Mouse (Mus musculus): ENCODE data around the gene Cwc27. TPM values are rescaled to one million over a fixed set of nuclear protein-coding genes. Genes with fewer than 3 reads are reported as not detected.

The Cwc27 gene
- polyA plus RNA-seq, 1 experiment from 2014 or later, result 28.6 TPM

DNA sequence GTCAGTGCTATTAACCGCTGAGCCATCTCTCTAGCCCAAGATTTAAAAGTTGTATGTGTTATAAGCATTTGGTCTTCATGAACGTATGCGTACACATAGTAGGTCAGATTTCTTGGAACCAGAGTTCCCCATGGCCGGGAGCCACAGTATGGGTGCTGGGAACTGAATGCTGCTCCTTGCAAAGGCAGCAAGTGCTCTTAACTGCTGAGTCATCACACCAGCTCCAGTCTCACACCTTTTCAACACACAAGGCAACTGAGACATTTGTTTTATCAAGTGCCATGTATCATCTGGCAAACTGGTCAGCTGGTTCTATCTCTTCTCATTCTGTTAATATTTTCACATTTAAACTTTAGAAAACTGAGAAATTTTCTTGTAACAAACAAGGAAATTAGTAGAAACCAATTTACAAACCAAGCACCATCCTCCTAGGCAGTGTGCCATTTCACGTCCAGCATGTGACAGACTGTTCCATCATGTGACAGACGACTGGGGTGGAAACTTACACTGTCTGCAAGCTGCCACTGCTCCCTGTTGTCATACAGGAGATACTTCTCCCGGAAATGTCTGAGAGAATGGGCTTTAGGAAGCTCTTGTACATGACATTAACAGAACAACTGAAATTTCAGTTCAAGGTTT, 156.8 kb downstream of the Cwc27 start:
- H3K4me2 ChIP-seq (ENCODE audit: low read length), result no peak overlapping the region
- H3K27me3 ChIP-seq (replicated peaks; ENCODE audit: control insufficient read depth, insufficient read depth, low read length), result no peaks in the 10 kb centered on the region
- 0 out of 2 replicates have a peak, but pooled peaks cover 3% of the 10 kb centered on the region for H3K4me1 ChIP-seq (replicated peaks; ENCODE audit: control insufficient read depth, insufficient read depth, low read length)
- H3K9me3 ChIP-seq (ENCODE audit: control insufficient read depth, low read length), result no peaks in the 10 kb centered on the region
- no peak overlapping the region for H3K9ac ChIP-seq (replicated peaks; ENCODE audit: low read depth, low read length)
- H3K4me3 ChIP-seq (replicated peaks; ENCODE audit: low read length), result no peak overlapping the region
- no peaks in the 10 kb centered on the region for H3K36me3 ChIP-seq (ENCODE audit: control insufficient read depth, insufficient read depth)
- peak; percentile 80 for ATAC-seq
- WGBS, result 81% methylated on average over 7 of the region's 7 CpGs
- no peak overlapping the region for H3K27ac ChIP-seq (ENCODE audit: low read length)

DNA sequence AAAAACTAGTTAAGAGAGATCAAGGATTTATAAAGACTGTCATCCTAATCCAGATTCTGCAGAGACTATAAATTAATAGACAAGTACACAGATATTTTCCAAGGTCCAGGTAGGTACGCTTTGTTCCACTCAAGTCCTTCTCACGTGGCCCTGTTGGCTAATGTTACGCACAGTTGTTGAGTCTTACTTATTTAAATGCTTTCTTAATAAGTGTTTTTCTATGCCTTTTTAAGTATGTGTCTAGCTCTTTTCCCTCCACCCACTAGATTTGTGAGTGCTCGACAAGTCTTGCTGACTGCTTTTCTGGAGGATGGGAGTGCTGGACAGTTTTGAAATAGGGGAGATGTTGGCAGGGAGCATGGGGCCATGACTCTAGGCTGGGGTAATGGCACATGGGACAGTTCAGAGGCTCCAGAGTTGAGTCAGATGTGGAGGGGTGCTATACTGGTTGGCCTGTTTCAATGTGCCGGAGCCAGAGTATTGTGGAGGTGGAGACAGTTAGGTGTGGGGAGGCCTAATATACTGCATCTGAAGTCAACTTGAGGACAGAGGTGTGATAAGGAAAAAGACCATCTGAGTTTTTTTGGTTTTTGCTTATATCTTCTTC, 160.2 kb downstream of the Cwc27 start:
- Histone ChIP-seq H3K4me1 (replicated peaks; ENCODE audit: control insufficient read depth, insufficient read depth, low read length) (0 out of 2 replicates have a peak, but pooled peaks cover 5% of the 10 kb centered on the region), H3K27me3 (replicated peaks; ENCODE audit: control insufficient read depth, insufficient read depth, low read length) (no peaks in the 10 kb centered on the region), H3K9me3 (ENCODE audit: control insufficient read depth, low read length) (no peaks in the 10 kb centered on the region), H3K4me2 (ENCODE audit: low read length) (no peak overlapping the region), H3K4me3 (replicated peaks; ENCODE audit: low read length) (no peak overlapping the region), H3K27ac (ENCODE audit: low read length) (no peak overlapping the region), H3K36me3 (ENCODE audit: control insufficient read depth, insufficient read depth) (no peaks in the 10 kb centered on the region), H3K9ac (replicated peaks; ENCODE audit: low read depth, low read length) (no peak overlapping the region)
- ATAC-seq, result no peak
- WGBS, result 94% methylated on average over 5 of the region's 5 CpGs

DNA sequence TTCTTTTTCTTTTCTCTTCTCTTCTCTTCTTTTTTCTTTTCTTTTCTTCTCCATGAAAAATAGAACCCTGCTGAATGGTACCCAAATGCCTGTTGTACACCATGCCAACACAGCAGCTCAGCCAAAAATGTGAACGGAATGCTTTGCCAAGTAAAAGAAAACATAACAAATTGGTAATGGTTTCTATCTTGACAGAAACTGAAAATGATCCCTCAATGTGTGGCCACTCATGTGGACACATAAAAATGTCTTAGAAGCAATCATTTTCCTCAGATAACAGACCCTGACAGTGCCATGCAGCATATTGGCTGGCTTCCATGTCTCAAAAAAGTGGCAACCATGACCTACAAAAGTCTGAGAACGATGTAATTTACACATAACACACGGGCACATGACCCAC, 161.8 kb downstream of the Cwc27 start:
- Histone ChIP-seq H3K9me3 (ENCODE audit: control insufficient read depth, low read length) (no peaks in the 10 kb centered on the region), H3K9ac (replicated peaks; ENCODE audit: low read depth, low read length) (no peak overlapping the region), H3K4me2 (ENCODE audit: low read length) (no peak overlapping the region), H3K27me3 (replicated peaks; ENCODE audit: control insufficient read depth, insufficient read depth, low read length) (no peaks in the 10 kb centered on the region), H3K27ac (ENCODE audit: low read length) (no peak overlapping the region), H3K36me3 (ENCODE audit: control insufficient read depth, insufficient read depth) (no peaks in the 10 kb centered on the region), H3K4me3 (replicated peaks; ENCODE audit: low read length) (no peak overlapping the region), H3K4me1 (replicated peaks; ENCODE audit: control insufficient read depth, insufficient read depth, low read length) (0 out of 2 replicates have a peak, but pooled peaks cover 5% of the 10 kb centered on the region)
- ATAC-seq, result no peak; the same call in 1 of the 2 replicates
- 43% methylated on average over 3 of the region's 3 CpGs for WGBS

DNA sequence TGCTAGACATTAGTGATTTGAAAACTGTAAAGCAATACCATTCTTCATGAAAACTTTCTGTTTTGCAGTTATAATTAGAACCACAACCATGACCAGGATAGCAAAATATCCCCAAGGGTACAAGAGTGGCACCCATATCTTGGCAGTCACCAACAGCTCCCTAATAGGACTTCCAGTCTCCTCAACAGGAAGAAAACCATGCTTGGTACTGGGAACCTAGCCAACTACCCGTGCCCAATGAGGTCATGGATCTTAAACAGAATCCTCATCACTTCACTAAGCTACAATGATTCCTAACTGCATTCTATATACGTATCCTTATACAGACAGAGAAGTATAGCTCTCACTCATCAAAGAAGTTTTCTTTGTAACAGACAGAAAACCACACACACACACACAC, 165.2 kb downstream of the Cwc27 start:
- Histone ChIP-seq H3K27ac (ENCODE audit: low read length) (no peak overlapping the region), H3K9me3 (ENCODE audit: control insufficient read depth, low read length) (no peaks in the 10 kb centered on the region), H3K36me3 (ENCODE audit: control insufficient read depth, insufficient read depth) (no peaks in the 10 kb centered on the region), H3K27me3 (replicated peaks; ENCODE audit: control insufficient read depth, insufficient read depth, low read length) (no peaks in the 10 kb centered on the region), H3K4me3 (replicated peaks; ENCODE audit: low read length) (no peak overlapping the region), H3K4me2 (ENCODE audit: low read length) (no peak overlapping the region), H3K9ac (replicated peaks; ENCODE audit: low read depth, low read length) (no peak overlapping the region), H3K4me1 (replicated peaks; ENCODE audit: control insufficient read depth, insufficient read depth, low read length) (0 out of 2 replicates have a peak, but pooled peaks cover 5% of the 10 kb centered on the region)
- ATAC-seq, result no peak
- 76% methylated on average over 2 of the region's 2 CpGs for WGBS

DNA sequence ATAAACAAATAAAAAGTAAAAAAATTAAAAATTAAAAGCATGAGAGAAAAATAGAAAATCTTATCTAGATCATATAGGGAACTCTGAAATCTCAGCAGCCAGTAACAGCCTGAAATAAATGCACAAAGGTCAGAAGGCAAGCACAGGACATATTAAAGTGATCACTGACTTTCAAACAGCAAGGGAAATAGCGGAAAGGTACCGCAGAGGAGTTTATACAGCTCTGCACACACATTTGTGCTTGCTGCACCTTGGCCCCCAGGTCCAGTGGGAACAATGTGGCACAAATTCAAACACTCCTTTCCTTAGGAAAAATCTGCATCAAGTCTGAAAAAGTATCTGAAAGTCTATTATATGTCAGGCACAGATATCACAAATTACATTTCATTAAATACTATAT, 166.3 kb downstream of the Cwc27 start:
- no peaks in the 10 kb centered on the region for H3K9me3 ChIP-seq (ENCODE audit: control insufficient read depth, low read length)
- H3K4me1 ChIP-seq (replicated peaks; ENCODE audit: control insufficient read depth, insufficient read depth, low read length), result 0 out of 2 replicates have a peak, but pooled peaks cover 5% of the 10 kb centered on the region
- ATAC-seq, result no peak
- WGBS, result 95% methylated on average over 2 of the region's 2 CpGs
- H3K9ac ChIP-seq (replicated peaks; ENCODE audit: low read depth, low read length), result no peak overlapping the region
- no peaks in the 10 kb centered on the region for H3K27me3 ChIP-seq (replicated peaks; ENCODE audit: control insufficient read depth, insufficient read depth, low read length)
- no peak overlapping the region for H3K4me2 ChIP-seq (ENCODE audit: low read length)
- H3K4me3 ChIP-seq (replicated peaks; ENCODE audit: low read length), result no peak overlapping the region
- no peaks in the 10 kb centered on the region for H3K36me3 ChIP-seq (ENCODE audit: control insufficient read depth, insufficient read depth)
- no peak overlapping the region for H3K27ac ChIP-seq (ENCODE audit: low read length)

DNA sequence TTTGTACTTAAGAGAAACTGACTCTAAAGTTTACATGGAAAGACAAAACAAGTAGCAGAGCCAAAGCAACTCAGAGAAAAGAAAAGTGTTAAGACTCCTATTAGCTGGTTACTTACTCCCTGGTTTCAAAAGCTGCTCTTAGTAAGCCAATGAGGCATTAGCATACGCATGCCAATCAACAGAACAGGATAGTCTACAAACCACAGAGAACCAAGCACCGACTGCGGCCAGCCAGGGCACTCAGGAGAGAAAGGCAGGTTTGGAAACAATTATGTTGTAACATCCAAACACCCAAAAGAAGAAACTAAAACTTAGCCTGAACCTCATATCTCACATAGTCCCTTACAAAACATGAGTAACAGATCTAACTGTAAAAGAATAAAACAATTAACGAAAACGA, 166.8 kb downstream of the Cwc27 start:
- ATAC-seq, result no peak
- Histone ChIP-seq H3K27ac (ENCODE audit: low read length) (no peak overlapping the region), H3K4me3 (replicated peaks; ENCODE audit: low read length) (no peak overlapping the region), H3K36me3 (ENCODE audit: control insufficient read depth, insufficient read depth) (no peaks in the 10 kb centered on the region), H3K4me2 (ENCODE audit: low read length) (no peak overlapping the region), H3K27me3 (replicated peaks; ENCODE audit: control insufficient read depth, insufficient read depth, low read length) (no peaks in the 10 kb centered on the region), H3K9me3 (ENCODE audit: control insufficient read depth, low read length) (no peaks in the 10 kb centered on the region), H3K9ac (replicated peaks; ENCODE audit: low read depth, low read length) (no peak overlapping the region), H3K4me1 (replicated peaks; ENCODE audit: control insufficient read depth, insufficient read depth, low read length) (0 out of 2 replicates have a peak, but pooled peaks cover 2% of the 10 kb centered on the region)
- WGBS, result 50% methylated on average over 5 of the region's 5 CpGs

DNA sequence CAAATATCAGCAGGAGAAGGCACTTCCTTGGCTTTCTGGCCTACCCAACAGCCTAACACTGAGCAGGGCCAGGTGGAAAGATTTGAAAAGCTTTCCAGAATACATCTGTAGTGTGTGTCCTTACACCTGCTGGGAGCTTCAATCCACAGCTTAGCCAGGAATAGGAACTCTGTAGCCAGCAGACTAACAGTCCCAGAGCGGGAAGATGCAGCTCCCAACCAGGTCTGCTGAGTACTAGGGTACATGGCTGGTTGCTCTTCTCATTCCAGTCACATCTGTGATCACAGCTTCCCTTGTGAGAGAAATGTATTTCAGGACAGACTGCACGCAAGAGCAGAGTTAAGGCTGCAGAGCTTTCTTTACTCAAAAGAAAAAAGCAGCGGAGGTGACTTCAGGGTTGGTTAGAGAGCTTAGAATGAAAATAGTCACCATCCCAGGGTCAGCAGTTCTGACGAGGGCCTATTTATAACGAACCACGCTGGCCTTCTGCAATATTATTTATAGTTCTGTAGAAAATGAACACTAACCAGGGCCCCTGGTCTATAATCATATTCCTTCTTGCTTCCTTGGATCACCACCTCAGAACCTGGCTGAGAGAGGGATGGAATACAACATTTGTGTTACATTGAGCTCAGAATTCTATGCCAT, 171.0 kb downstream of the Cwc27 start:
- Histone ChIP-seq H3K9me3 (ENCODE audit: control insufficient read depth, low read length) (no peaks in the 10 kb centered on the region), H3K27ac (ENCODE audit: low read length) (no peak overlapping the region), H3K4me2 (ENCODE audit: low read length) (no peak overlapping the region), H3K4me3 (replicated peaks; ENCODE audit: low read length) (no peak overlapping the region), H3K27me3 (replicated peaks; ENCODE audit: control insufficient read depth, insufficient read depth, low read length) (no peaks in the 10 kb centered on the region), H3K9ac (replicated peaks; ENCODE audit: low read depth, low read length) (no peak overlapping the region), H3K4me1 (replicated peaks; ENCODE audit: control insufficient read depth, insufficient read depth, low read length) (no peaks in the 10 kb centered on the region), H3K36me3 (ENCODE audit: control insufficient read depth, insufficient read depth) (no peaks in the 10 kb centered on the region)
- 82% methylated on average over 6 of the region's 6 CpGs for WGBS
- ATAC-seq, result no peak

DNA sequence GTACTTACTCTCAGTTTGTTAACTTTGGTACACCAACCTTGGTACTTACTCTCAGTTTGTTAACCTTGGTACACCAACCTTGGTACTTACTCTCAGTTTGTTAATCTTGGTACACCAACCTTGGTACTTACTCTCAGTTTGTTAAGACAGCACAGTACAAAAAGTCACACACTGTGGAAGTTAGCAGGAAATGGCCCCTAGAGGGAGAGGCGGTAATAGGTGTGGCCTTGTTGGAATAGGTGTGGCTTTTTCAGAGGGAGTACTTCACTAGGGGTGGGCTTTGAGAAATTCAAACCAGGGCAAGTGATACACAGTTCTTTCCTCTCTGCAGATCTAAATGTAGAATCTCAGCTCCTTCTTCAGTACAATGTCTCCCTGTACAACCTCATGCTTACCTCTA, 172.8 kb downstream of the Cwc27 start:
- Histone ChIP-seq H3K4me2 (ENCODE audit: low read length) (no peak overlapping the region), H3K9ac (replicated peaks; ENCODE audit: low read depth, low read length) (no peak overlapping the region), H3K27ac (ENCODE audit: low read length) (no peak overlapping the region), H3K27me3 (replicated peaks; ENCODE audit: control insufficient read depth, insufficient read depth, low read length) (no peaks in the 10 kb centered on the region), H3K4me1 (replicated peaks; ENCODE audit: control insufficient read depth, insufficient read depth, low read length) (no peaks in the 10 kb centered on the region), H3K36me3 (ENCODE audit: control insufficient read depth, insufficient read depth) (no peaks in the 10 kb centered on the region), H3K9me3 (ENCODE audit: control insufficient read depth, low read length) (no peaks in the 10 kb centered on the region), H3K4me3 (replicated peaks; ENCODE audit: low read length) (no peak overlapping the region)
- WGBS, result 97% methylated on average over 1 of the region's 1 CpGs
- no peak for ATAC-seq

DNA sequence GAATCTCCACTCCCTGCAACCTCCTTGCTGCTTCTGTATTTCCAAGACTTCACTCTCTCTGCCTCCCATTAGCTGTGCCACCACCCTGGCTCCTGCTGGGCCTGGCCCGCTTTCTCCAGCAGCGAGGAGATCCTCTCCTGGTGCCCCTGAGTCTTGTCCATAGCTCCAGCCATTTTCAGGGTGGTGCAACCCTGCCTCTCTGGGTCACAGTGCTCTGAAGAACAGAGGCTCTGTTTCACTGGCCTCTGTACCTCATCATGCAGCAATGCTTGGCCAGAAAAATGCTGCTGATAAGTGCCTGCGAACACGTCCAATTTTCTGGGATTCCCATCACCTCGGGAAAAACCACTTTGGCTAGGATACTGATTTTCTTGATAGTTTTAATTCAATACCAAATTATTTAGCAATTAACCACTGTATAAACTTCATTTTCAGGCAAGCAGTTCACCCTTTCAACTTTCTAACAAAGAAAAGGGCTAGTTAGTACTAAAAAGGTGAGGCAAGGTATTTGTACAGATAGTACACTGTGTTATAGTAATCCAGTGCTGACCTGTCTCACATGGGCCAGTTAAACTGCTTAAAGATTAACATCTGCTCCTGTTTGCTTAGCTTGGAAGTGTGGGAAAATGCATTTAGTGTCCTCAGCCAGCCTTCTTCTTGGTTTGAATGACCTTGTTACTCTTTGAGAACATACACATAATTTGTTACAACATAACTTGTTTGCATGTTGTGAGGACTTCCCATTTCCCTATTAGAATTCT, 176.1 kb downstream of the Cwc27 start:
- Histone ChIP-seq H3K9me3 (ENCODE audit: control insufficient read depth, low read length) (no peaks in the 10 kb centered on the region), H3K9ac (replicated peaks; ENCODE audit: low read depth, low read length) (no peak overlapping the region), H3K27me3 (replicated peaks; ENCODE audit: control insufficient read depth, insufficient read depth, low read length) (no peaks in the 10 kb centered on the region), H3K4me1 (replicated peaks; ENCODE audit: control insufficient read depth, insufficient read depth, low read length) (no peaks in the 10 kb centered on the region), H3K36me3 (ENCODE audit: control insufficient read depth, insufficient read depth) (no peaks in the 10 kb centered on the region), H3K27ac (ENCODE audit: low read length) (no peak overlapping the region), H3K4me3 (replicated peaks; ENCODE audit: low read length) (no peak overlapping the region), H3K4me2 (ENCODE audit: low read length) (no peak overlapping the region)
- ATAC-seq, result no peak
- 81% methylated on average over 5 of the region's 5 CpGs for WGBS
